Mouse (Mus musculus): Measurements from ENCODE around the gene Ada.

Gene Ada

DNA sequence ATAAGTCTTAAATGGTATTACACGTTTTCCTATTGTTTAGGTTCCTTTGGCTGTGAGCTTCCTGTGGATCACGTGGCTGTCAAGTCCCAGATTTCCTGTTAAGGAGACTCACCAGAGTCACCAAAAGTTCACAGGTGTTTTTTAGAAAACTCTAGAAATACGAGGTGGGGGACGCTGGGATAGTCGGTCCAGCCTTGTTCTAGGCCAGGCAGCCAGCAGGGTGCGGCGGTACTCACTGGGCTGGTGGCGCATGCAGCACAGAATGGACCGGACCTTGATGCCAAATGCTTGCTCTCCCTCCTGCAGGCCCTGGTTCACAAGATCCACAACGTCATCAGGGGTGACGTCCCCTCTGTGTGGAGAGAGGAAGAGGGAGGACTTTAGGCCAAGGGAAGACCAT is 18.0 kb downstream of the Ada start:
- DNase-seq (ENCODE audit: extremely low read depth, low read depth) = no peak

DNA sequence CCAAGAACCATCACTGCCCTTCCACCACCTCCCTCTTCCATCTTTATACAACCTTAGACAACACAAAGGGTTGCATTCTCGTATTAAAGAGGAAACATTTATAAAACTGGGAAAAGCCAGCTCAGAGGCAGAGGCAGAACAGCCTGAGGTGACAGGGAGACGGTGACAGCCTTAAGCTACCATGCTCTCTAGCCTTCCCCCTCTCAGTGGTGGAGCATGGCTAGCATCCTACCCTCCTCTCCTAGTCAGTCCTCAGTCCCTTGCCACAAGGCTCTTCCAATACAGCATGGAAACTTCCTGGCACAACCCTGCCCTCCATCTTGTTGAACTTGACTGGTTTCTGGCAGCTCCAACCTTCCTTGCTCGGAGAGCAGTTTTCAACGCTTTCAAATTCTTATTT is 21.7 kb downstream of the Ada start:
- DNase-seq (ENCODE audit: extremely low read depth, low read depth) = no peak

DNA sequence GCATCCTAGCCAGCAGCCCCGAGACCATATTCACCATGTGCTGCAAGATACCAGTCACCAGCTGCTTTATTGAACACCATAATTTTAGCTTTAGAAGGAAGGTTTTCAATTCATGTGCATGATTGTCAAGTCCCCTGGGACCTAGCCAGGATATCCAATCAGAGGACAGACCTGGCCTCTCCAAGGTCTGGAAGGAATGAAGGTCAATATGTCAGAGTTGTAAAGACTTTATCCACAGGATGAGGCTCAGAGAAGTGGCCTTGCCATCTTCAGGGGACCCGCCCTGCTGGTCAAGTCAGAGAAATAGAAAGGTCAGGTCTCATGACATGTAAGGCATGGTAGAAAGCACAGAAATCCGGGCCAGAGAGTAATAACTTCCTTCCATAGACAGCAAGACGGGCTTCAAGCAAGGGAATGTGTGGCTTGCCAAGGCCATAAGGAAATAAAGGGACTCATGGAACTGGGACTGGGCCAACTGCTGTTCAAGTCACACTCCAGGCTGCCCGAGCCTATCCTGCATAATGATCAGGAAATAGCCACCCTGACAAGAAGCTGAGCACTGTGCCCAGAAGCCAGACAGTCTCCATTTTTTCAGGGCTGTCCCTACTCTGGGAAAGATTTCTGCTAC is 23.2 kb downstream of the Ada start:
- DNase-seq (ENCODE audit: extremely low read depth, low read depth) = no peak

DNA sequence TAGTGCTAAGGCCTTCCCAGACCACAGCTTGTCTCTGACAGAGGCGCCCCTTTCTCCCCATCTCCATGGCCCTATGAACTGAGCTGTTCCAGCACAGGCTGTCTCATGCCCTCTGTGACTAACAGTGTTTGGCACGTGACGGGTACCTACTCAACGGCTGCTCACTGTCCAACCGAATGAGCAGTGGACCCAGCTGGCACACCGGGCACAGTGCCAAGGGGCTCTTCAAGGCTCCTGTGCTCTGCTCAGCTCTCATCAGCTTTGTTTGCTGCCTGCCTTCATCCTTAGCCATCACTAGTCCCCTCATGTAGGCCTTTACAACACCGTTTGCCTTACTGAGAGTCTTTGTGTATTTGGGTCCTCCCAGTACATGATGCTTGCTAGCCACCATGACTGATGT is 27.5 kb downstream of the Ada start:
- no peak for DNase-seq (ENCODE audit: extremely low read depth, low read depth)

DNA sequence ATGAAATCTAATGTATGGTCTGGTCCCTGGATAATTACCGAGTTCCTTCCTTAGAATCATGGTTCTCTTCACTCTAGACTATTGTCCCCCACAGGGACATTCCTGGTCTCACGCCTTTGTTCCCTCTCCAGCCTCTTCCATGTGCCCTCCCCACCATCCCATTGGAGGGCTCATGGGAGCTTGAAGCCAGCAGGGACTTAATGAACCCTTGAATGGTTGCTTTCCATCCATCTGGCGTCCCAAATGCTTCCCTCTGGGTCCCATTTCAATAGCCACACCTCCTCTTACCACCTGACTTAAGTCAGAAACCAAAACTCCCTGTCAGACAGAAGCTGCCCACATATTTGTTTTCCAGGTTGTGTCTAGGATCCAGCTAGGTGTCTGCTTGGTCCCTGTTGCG is 30.4 kb downstream of the Ada start:
- DNase-seq (ENCODE audit: extremely low read depth, low read depth) = no peak

DNA sequence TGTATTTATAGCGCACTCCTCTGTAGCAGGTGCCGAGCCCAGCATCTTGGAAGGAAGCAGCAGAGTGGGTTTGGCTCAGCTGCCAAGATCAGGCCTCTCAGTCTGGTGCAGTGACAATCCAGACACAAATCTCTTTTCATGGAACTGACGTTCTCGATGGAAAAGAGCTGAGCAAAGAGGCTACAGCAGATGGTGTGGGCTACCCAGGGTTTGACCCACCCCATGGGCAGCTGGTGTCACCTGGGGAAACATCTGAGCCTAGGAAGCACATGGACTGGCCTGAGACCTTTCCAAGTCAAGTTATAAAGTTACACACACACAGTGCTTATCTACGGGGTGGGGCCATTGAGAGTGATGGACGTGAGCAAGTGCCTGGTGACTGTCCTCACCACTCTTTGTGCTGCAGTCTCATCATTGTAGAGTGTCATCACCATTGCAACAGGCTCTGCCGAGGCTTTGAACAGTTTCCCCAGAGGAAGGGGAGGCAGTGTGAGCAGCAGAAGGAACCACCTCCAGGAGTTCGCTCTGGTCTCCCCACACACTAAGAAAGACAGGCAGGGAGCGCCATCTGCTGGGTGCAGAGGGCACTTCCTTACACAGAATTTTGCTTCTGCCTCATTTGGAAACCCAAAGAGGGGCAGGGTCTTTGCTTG is 31.0 kb downstream of the Ada start:
- peak; percentile 49 for DNase-seq (ENCODE audit: extremely low read depth, low read depth)

DNA sequence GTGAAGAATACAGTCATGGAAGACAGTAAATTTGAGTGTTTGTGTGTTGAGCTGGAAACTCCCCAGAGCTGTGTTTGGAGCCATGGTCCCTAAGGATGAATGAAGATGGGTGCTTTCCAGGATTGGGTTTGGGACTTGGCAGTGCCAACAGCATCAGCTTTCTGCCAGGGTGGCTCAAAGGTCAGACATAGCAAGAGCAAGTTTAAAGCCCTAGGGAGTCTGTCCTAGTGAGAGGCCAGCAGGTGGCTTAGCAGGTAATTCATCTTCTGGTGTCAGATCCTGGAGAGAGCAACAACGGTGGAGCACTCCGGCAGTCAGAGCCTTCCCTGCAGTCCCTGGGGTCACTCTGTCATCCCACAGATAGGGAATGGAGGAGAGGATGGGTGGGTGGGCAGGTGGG is 31.5 kb downstream of the Ada start:
- DNase-seq (ENCODE audit: extremely low read depth, low read depth) = no peak

DNA sequence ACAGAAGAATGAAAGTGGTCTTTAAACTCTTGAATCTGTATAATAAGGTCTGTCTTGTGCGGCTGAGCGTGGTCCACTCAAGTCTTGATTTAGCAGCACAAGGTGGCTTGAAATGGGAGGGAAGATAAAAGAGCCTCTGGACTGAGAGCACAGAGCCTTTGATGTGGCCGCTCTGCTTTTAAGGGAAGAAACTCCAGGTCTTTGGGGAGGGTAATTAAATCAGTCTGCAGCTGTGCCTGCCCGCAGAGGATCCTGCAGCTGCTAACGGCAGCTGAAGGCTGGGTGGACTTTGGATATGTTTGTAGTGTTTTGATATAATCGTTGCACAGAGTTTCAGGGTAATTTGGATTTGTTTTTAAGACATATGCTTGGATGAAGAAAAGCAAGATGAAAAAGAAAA is 33.2 kb downstream of the Ada start:
- no peak for DNase-seq (ENCODE audit: extremely low read depth, low read depth)

DNA sequence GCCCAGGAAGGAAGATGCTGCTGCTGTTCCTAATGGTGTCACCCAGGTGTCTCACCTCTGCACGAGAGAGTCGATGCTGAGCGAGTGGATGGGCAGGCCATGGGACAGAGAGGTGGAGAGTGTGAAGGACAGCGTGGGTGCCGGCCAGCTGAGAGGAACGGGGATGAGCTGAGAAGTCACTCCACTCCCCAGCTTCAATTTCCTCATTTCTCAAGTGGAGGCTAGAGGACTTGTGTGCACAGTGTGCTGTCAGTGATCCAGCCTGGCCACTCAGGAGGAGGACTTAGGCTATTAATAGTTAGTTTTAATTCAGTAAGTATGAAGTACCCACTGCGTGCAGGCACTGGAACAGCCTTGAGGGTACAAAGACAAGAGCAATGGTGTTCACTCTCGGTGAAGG is 33.6 kb downstream of the Ada start:
- DNase-seq (ENCODE audit: extremely low read depth, low read depth) = no peak

DNA sequence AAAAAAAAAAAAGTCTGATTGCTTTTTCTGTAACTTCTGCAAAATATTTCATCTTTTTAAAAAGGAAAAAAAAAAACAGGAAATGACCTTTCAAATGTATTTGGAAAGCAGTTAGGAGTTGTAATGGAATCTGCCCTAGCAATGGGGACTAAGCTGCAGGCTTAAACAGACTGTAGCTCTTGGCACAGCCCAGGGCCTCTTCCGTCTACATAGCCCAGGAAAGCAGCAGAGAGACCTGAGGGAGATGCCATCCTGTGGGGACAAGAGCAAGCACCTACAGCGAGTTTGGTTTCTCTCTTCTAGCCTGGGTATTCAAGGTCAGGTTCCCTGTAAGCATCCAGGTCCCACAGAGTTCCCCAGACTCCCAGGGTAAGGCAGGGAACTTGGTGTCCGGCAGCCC is 36.7 kb downstream of the Ada start:
- no peak for DNase-seq (ENCODE audit: extremely low read depth, low read depth)

DNA sequence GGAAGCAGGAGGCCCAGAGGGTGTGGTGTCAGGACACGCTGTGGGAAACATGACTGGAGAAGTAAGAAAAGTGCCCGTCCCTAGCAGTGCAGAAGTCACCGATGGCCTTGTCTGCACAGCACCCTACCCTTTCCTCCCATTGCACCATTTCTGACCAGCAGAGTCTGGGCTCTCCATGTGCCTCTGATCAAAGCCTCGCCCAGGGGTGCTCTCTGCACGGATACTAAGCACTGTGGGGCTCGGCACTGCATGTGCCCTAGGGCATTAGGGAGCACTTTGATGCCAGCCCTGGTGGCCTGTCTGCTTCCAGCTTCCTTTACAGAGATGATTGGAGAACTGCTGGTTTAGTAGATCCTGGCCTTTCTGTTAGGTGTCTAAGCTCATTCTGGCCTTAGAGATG is 37.2 kb downstream of the Ada start:
- no peak for DNase-seq (ENCODE audit: extremely low read depth, low read depth)

DNA sequence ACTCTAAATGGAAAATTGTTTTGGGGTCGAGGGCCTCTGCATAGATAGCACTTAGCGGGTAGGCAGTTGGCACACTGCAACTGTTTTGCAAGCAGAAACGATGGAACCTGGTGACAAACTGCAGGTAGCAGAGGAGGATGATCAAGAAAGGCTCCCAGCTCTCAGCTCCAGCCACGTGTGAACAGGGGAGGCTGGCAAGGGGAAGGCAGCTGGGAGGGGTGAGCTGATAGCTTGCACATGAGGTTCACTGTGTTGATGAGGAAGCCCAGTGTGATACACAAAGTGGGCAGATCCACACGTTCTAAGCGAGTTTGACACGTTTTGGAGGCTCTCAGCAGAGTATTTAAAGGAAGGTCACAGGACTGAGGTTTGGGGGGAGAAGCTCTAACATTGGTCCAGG is 37.6 kb downstream of the Ada start:
- no peak for DNase-seq (ENCODE audit: extremely low read depth, low read depth)

DNA sequence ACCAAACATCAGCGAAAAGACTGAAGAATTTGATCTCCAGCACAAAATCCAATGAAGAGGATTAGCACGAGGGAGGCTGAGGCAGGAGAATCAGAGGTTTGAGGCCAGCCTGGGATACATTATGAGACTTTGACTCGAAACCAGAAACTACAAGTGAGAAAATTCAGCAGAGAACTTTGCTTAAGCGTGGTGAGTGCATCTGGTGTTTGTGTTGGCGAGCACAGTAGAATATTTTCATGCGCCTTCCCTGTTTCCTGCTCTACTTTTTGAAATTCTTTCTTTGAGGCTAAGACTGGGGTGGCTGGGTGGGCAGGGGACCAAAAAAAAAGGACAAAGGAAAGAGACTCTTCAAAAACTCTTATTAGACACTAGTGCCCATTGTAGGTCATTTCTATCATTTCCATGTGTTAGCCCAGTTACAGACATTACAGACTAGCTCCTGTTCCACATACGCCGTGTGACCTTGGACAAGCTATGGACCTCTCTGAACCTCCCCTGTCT is 38.6 kb downstream of the Ada start:
- no peak for DNase-seq (ENCODE audit: extremely low read depth, low read depth)

DNA sequence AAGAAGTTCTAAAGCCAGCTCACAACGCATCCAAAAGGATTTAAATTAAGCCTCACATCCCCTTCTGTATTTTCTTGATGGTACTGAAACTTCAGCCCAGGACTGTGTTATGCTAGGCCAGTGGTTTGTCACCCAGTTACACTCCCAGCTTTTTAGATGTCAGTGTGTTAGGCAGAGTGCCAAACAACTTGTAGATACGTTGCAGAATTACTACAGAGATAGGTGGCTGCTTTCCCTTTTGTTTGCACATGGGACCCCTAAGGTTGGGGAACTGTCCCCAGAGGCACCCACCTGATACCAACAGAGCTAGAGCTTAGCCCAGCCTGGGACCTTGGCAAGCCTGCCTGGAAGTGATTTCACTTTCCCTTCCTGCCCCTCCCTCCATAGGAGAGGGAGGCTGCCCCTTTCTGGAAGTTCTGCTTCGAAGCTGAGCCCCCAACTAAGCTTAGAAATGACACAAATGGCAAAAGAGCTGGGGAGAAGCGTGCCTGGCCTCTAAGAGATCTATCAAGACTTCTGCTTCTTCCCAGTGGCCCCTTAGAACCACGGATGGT is 39.4 kb downstream of the Ada start:
- DNase-seq (ENCODE audit: extremely low read depth, low read depth) = no peak

DNA sequence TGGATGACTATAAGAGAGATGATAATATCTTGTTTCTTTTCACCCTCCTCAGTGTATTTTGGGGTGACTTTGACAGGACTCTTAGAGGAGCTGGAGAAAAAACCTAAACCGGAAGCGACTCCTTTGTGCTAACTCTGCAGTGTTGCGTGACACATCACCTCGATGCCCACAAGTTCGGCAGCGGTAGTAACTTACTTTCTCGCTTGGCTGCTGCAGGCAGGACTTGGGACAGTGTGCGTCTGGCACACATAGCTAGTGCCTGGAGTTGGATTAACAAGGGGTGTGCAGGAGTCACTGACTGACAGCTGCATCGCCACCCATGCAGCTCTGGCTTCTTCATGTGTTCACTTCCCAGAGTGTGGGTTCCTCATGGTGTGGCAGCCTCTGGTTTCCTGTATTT is 40.0 kb downstream of the Ada start:
- DNase-seq (ENCODE audit: extremely low read depth, low read depth) = no peak

DNA sequence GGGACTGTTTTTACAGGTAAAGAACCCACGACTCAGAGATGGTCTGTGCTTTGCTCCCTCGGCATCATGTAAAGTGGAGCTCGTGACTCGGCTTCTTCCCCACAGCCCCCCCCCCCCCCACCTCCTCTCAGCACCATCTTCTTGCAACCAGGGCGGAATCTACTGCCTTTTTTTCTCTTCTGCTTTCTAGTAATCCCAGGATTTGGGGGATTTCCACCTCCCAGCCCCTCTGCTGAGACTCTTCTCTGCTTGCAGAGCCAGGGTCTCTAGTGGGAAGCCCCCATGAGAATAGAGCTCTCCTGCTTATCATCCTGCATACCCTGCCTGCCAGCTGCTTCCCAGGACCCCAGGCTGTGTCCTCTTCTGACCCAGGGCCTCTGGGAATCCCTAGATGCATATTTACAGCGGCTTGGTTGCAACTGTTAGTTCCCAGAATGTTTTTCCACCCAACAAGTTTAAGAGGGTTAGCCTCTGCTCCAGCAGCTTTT is 41.2 kb downstream of the Ada start:
- DNase-seq (ENCODE audit: extremely low read depth, low read depth) = no peak

DNA sequence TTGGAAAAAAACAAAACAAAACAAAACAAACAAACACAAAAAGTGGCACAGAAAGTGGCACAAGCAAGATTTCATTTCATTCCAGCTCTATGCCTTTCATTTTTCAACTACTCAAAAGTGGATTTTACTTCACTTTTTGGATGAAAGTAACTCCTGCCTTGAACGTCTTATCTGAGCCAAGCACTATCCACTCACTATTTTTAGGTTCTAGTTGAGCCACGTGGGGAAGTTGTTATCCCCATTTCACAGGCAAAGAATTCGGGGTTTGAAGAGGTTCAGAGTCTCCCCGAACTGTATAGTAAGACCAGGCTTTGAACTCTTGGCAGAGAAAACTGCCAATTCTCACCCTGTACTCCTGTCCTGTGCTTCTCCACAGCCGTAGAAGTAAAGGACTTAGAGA is 41.7 kb downstream of the Ada start:
- DNase-seq (ENCODE audit: extremely low read depth, low read depth) = peak; percentile 62

DNA sequence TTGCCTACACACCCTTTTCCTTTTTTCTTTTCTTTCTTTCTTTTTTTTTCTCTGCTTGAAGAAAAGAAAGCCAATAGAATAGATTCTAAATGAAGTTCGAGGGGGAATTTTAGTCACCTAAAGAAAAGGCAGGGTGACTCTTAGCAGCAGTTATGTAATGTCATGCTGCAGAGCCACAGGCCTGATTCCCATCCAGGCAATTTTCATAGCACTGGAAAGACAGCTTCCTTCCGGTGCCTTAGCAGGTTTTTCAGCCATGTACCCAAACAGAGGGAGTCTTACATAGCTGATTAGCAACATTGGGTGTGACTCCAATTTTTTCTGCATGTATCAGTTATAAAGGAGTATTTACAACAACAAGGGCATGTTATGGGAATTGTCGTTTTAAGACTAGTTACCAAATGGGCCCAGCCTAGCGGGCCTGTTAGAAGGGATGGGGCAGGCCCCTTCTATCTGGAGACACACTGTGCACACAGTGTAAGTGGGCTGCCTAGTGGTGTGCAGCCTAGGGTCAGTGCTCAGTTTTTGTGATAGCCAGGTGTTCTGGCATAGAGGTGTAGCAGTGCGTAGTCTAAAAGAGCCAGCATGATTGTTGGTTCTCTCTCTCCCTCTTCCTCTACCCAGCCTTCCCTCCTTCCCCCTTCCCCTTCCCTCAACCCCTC is 46.3 kb downstream of the Ada start:
- DNase-seq (ENCODE audit: extremely low read depth, low read depth) = no peak

DNA sequence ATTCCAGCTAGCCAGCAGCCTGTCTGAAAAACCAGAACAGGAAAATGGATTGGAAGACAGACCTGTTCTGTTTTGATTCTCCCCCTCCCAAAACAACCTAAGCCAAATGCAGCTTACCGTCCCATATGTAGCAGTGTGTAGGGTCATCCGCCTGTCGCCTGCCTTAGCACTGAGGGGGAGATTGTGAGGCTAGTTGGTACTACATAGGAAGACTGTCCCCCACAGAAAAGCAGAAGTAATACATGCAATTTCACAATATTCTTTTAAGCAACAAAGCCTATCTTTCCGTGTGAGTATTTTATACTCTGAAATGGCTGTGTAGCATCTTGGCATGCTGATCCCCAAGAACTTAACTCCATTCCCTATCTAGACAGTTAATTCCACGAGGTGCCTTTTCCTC is 47.1 kb downstream of the Ada start:
- DNase-seq (ENCODE audit: extremely low read depth, low read depth) = peak; percentile 48

DNA sequence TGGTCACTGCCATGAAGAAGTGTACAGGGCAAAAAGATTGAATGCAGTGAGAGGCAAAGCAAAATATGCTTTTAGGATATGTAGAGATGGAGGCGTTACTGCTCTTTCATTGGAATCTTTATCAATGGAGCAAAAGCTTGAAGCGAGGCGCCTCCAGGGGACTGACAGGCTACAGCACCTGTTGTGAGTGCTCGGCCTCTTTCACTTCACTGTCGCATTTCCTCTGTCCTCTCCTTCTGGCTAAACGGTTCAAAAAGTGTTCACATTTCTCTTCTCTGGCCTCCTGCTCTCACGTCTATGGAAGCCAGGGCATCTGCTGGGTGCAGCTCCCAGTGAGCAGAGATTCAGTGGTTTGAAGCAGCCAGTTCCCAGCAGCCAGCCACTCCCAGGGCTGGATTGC is 47.6 kb downstream of the Ada start:
- no peak for DNase-seq (ENCODE audit: extremely low read depth, low read depth)

DNA sequence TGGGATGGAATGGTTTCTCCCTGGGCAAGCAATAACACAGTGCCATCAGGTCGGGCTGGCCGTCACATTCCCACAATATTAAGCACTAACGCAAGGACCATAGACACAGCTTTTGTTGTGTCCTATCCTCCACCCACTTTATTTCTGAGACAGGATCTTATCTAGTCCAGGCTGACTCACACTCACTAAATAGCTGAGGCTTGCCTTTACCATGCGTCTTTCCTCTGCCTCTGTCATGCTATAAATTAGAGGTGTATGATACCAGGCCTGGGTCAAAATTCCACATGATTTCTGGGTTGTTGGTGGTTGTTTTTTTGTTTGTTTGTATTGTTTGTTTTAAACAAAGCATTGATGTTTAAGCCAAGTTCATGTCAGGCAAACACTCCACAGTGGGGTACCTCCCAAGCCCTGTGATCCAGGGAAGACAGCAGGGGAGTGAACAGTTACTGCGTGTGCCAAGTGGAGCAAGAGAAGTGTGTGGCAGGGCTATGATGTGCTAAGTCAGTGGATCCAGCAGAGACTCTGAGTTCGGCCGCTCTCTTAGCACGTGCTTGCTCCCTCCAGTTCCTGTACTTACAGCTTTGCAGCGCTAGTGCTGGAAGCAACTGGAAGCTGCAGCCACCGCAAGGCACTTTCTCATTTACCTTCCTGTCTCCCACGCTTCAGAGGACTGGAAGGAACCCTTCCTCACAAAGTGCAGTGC is 50.8 kb downstream of the Ada start:
- no peak for DNase-seq (ENCODE audit: extremely low read depth, low read depth)

Data from MEL-GATA-1-ER (cell line).